Mouse (Mus musculus) splenic B cell, adult 2 months (primary cell): Measurements from ENCODE around the gene Uba52.

ENCODE experiments used
- DNase-seq: peaks from one replicate; pipeline ENCODE4 v3.0.0-alpha.2; 2011; ENCODE audit warnings: low read depth, low spot score
- H3K27me3 ChIP-seq: 2 replicates; pipeline ENCODE4 v1.6.1; 2012; ENCODE audit warnings: mild to moderate bottlenecking, low read length, moderate library complexity, mixed read lengths; ENCODE audit not compliant: control insufficient read depth, poor library complexity, insufficient read depth, severe bottlenecking
- H3K36me3 ChIP-seq: 2 replicates; pipeline ENCODE4 v1.6.1; 2012; ENCODE audit warnings: mild to moderate bottlenecking, low read length, moderate library complexity, mixed read lengths; ENCODE audit not compliant: control insufficient read depth, poor library complexity, insufficient read depth, severe bottlenecking

Gene Uba52

DNA sequence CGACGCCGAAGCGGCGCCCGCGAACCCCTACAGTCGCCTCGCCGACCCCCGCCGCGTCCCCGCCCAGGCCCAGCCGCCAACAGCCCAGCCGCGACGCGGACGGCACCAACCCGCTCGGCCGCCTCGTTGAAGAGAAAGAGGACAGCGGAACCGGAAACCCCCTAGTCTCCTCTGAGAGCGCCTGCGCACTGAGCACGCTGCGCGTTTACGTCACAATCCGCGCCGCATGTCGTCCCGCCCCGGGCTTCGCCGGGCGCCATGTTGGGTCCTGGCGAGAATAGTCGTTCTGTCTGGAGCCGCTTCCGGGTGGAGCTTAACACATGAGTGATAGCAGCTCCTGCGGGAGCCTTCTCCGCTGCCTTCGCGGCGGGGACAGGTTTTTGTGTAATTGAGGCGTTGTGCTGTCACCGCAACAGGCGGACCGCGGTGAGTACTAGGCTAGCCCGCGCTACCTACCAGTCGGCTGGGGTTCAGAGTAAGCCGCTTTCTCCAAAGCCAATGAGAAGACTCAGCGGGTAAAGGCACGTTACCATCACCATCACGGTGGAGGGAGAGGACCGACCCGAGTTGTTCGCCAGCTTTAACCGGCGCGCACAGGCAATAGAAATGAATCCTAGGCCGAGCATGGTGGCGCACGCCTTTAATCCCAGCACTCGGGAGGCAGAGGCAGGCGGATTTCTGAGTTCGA is at the start of gene Uba52:
TSS of gene Uba52 (minus strand) at position 574 of the 688 bp plus-strand sequence.
- peak; percentile 98 for DNase-seq
- no peaks in the 10 kb centered on the region for H3K27me3 ChIP-seq
- H3K36me3 ChIP-seq: peaks cover 4% of the 10 kb centered on the region

DNA sequence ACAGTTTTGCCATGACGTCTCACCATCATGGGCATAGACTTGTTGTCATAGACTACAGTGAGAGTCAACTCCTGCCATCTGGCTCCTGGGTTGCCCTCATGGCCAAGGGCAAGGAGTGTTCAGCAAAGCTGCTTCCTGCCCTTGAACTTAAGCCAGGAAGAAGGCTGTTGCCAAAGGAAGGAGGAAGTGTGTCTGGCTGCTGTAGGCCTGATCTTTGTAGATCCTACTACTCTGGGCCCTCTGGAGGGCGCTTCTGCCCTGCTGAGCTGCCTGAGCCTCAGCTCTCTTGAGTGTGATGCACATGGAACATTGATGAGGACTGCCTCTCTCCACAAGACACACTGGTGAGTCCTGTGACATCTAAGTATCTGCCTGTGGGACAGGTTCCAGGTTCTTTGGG is 49.5 kb upstream of the Uba52 start:
- no peaks in the 10 kb centered on the region for H3K27me3 ChIP-seq
- DNase-seq: peak; percentile 48
- H3K36me3 ChIP-seq: no peaks in the 10 kb centered on the region

- H3K36me3 ChIP-seq: no peaks in the 10 kb centered on the region
- peak; percentile 59 for DNase-seq
- H3K27me3 ChIP-seq: no peaks in the 10 kb centered on the region
Observed at GRCm38 (mm10) chr8:70558983-70559382, 48.4 kb upstream of the Uba52 start.

- H3K36me3 ChIP-seq: no peaks in the 10 kb centered on the region
- peak; percentile 44 for DNase-seq
- H3K27me3 ChIP-seq: no peaks in the 10 kb centered on the region
Observed at GRCm38 (mm10) chr8:70558334-70558733, 47.7 kb upstream of the Uba52 start.

DNA sequence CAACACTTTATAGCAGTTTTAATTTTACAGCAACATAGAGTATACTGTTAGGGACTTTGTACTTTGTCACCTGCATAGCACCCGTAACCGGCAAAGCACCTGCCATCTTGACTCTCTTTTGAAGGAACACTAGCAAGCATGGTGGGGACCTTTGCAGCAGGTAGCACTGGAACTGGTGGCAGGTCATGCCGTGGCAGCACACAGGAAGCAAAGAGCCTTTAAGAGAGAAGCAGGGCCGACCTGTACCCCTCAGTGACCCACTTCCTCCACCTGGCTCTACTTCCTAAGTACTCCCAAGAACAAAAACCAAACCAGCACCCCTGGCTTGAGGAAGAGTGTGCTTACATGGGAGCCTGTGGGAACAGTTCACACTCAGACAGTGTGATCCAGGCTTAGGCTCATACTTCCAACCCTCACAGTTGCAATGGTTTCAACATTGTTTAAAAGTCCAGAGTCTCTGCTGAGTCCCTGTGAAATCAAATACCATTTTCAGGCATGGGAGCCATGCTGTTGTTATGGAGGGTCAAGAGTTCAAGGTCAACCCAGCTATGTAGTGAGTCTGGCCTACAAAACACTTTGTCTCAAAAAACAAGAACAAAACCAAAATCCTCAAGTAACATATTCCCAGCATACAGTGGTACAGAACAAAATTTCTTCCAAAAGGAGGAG is 44.6 kb upstream of the Uba52 start:
- Histone ChIP-seq H3K27me3 (no peaks in the 10 kb centered on the region), H3K36me3 (no peaks in the 10 kb centered on the region)
- no peak for DNase-seq

DNA sequence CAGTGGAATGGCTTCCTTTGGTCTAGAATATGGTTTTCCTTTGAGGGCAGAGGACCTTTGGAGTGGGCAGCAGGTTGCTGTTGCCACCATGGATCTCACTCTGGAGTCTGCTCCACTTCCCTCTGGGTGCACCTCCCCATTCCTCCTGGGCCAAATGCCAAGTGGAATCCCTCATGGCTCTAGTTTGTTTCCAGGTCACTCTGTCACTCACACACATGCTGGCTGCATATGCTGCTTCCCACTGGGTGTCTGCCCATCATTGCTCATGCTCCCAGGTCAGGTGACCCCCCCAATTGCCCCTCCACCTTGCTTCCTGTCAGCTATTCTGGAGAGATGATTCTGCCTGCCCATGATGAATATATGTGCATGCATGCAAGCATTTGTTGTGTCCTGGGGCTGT is 43.1 kb upstream of the Uba52 start:
- DNase-seq: no peak
- Histone ChIP-seq H3K36me3 (no peaks in the 10 kb centered on the region), H3K27me3 (no peaks in the 10 kb centered on the region)

- no peak for DNase-seq
- Histone ChIP-seq H3K27me3 (no peaks in the 10 kb centered on the region), H3K36me3 (no peaks in the 10 kb centered on the region)
Observed at GRCm38 (mm10) chr8:70552836-70553235, 42.2 kb upstream of the Uba52 start.

DNA sequence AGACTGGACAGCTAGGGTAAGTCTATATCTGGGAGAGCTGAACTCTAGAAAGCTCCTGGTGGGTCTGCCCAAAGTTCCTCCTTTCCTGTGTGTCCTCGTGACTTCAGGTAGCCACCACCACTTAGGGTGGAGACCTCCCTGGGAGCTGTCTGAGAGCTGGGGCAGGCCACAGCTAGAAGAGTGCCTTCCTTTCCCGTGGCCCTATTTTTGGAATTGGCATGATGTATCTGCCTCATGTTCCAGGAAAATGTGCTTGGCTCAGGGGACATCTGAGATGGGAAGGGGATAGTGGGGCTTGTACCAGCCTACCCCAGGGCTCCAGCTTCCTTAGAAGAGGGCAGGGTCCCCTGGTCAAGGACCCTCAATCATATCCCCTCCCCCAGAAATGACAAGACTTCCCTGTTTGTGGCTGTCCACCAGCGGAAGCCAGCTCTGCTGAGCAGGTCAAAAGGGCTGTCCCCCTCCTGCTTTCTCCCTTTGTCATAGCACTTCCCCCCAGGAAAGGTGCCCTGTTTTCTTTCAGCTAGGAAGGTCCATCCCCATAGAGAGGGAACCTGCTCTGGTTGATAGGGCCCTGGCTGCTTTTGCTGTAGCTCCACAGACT is 41.1 kb upstream of the Uba52 start:
- H3K27me3 ChIP-seq: no peaks in the 10 kb centered on the region
- DNase-seq: no peak
- H3K36me3 ChIP-seq: no peaks in the 10 kb centered on the region

DNA sequence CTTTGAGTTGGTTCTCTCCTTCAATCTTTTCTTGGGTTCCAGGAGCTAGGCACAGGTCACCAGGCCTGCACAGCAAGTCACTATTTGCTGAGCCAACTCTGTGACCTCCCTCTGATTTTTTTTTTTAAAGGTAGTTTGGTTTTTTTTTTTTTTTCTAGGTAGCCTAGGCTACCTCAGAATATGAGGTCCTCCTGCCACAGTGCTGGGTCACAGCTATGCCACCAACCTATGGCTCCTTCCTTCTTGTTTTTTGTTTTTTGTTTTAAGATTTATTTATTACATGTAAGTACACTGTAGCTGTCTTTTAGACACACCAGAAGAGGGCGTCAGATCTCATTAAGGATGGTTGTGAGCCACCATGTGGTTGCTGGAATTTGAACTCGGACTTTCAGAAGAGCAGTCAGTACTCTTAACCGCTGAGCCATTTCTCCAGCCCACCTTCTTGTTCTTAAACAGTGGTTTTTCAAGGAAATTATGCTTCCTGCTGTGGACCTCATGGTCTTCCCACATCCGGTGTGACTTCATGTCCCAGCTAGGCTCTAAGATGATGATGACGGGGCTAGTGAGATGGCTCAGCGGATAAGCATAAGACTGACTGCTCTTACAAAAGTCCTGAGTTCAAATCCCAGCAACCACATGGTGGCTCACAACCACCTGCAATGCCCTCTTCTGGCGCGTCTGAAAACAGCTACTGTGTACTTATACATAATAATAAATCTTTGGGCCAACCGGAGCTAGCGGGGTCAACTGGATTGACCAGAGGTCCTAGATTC is 39.0 kb upstream of the Uba52 start:
- DNase-seq: no peak
- no peaks in the 10 kb centered on the region for H3K27me3 ChIP-seq
- H3K36me3 ChIP-seq: no peaks in the 10 kb centered on the region

DNA sequence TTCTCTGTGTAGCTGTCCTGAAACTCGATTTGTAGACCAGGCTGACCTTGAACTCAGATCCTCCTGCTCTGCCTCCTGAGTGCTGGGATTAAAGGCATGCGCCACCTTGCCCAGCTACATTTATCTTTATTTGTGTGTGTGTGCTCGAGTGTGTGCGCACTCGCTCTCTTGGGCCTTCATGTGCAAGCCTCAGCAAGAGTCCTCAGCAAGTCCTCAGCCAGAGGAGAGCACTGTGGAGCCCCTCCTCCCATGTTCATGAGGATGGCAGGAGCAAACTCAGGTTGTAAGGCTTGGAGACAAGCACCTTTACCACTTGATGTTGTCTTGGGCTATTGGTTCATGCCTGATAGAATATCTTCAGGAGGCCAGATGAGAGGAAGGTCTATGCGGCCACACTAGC is 37.2 kb upstream of the Uba52 start:
- DNase-seq: no peak
- H3K36me3 ChIP-seq: no peaks in the 10 kb centered on the region; the same call in 1 of the 2 replicates
- no peaks in the 10 kb centered on the region for H3K27me3 ChIP-seq

- H3K36me3 ChIP-seq: no peaks in the 10 kb centered on the region; the same call in 1 of the 2 replicates
- DNase-seq: no peak
- H3K27me3 ChIP-seq: no peaks in the 10 kb centered on the region
Observed at GRCm38 (mm10) chr8:70546412-70546811, 35.8 kb upstream of the Uba52 start.

DNA sequence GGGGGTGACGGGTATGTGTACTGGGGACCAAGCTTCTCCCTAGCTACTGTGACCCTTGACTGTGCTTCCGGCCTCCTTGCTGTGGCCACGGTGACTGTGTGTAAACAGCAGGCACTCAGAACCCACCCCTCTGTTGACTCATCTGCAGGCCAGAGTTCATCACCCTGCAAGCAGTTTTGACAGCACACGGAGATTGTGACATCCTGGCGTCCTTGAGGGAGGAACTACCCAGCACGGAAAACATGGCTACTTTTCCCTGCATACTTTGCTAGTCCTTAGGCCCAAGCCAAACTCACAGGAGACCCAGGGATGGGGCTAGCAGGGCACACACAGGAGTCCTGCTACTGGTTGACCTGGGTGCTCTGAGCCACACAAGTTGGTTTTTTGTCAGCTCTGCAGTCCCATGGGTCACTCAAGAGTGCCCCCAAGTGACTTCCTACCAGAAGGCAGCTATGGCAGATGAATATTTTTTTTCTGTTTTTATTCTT is 33.6 kb upstream of the Uba52 start:
- Histone ChIP-seq H3K27me3 (no peaks in the 10 kb centered on the region), H3K36me3 (no peaks in the 10 kb centered on the region; the same call in 1 of the 2 replicates)
- DNase-seq: peak; percentile 57

DNA sequence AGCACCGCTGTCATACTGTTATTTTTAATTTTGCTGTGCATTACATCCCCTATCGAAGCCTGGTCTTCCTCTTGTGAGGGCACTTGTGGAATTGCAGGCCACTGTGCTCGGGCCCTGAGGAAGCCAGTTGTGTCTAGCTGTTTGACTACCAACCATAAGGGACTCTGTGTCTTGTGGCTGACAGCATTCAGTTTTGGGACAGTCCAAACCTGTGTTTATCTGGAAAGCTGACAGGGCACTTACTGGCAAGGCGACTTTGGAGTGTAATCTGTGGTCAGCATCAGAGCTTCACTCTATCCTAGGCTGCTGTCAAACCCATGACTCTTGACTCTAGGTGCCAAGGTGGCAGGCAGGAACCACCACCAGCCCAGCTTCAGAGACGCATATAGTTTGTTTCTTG is 30.5 kb upstream of the Uba52 start:
- no peak for DNase-seq
- no peaks in the 10 kb centered on the region for H3K27me3 ChIP-seq
- H3K36me3 ChIP-seq: no peaks in the 10 kb centered on the region; the same call in 1 of the 2 replicates

- no peaks in the 10 kb centered on the region for H3K27me3 ChIP-seq
- no peak for DNase-seq
- no peaks in the 10 kb centered on the region; the same call in 1 of the 2 replicates for H3K36me3 ChIP-seq
Observed at GRCm38 (mm10) chr8:70540507-70541071, 30.0 kb upstream of the Uba52 start.
